8 mouse cellular contexts compared by ENCODE assay signal in the genomic region with DNA sequence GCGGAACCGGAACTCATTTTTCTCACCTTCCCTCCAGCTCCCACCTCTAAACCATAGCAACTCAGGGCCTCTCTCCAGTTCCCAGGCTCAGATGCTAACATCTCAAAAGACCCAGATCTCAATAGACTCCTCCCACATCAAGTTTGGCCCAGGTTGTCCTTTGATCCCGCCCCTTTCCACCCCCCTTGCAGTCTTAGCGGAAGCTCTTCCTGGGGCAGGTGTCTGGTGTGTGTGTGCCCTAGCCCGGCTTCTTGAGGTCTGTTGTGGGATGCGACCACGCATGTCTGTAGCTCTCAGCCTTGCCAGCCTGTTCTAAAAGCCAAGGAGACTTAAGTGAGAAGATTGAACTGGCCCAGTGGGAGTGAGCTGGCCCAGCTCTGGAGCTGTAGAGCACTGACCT. TPM values are rescaled to one million over a fixed set of nuclear protein-coding genes. Genes with fewer than 3 reads are reported as not detected.
DNase-seq lines count a peak whose midpoint lies in the region; ATAC-seq and TF ChIP-seq lines count a peak whose summit lies in the region.

No protein-coding gene starts in this region.

- no peaks in the 10 kb centered on the region for H3K9me3 ChIP-seq in embryonic facial prominence, embryonic 15.5 days (replicated peaks)
- no peaks in the 10 kb centered on the region for H3K9me3 ChIP-seq in limb, embryonic 12.5 days

- TF ChIP-seq POLR2A in myocyte (IDR thresholded peaks at IDR 0.05; ENCODE audit: insufficient read length, low read depth): no peak

- H3K79me2 ChIP-seq in myocyte (ENCODE audit: control insufficient read depth, insufficient read depth): peaks cover 19% of the 10 kb centered on the region

- no peak for ATAC-seq in embryonic facial prominence, embryonic 15.5 days (ENCODE audit: insufficient number of reproducible peaks, low FRiP score, low TSS enrichment, low read depth)
- no peak for ATAC-seq in limb, embryonic 12.5 days (ENCODE audit: insufficient number of reproducible peaks, insufficient read depth, low FRiP score, low TSS enrichment, low read depth)

- no peaks in the 10 kb centered on the region for H3K27me3 ChIP-seq in embryonic facial prominence, embryonic 15.5 days
- H3K27me3 ChIP-seq in limb, embryonic 12.5 days: no peaks in the 10 kb centered on the region
- H3K27me3 ChIP-seq in myocyte (ENCODE audit: control insufficient read depth, insufficient read depth, insufficient read length): no peaks in the 10 kb centered on the region

- peak overlapping the region; percentile 36 for H3K4me3 ChIP-seq in embryonic facial prominence, embryonic 15.5 days (replicated peaks)
- peak overlapping the region; percentile 34 for H3K4me3 ChIP-seq in limb, embryonic 12.5 days (replicated peaks)
- H3K4me3 ChIP-seq in myocyte: peak overlapping the region; percentile 10

- H3K4me2 ChIP-seq in embryonic facial prominence, embryonic 15.5 days (replicated peaks): peak overlapping the region; percentile 56
- peak overlapping the region; percentile 58 for H3K4me2 ChIP-seq in limb, embryonic 12.5 days
- H3K4me2 ChIP-seq in myocyte (ENCODE audit: low read depth): peak overlapping the region; percentile 69

- no peak overlapping the region for H3ac ChIP-seq in myocyte (ENCODE audit: control insufficient read depth, insufficient read length)

- peak; percentile 50 to 53 for DNase-seq in lung, adult 18-20 months
- DNase-seq in lung, postnatal 14 days: no peak
- DNase-seq in adrenal gland, postnatal 36 days: no peak
- DNase-seq in MN1 (ENCODE audit: low spot score): no peak
- DNase-seq in layer of hippocampus, postnatal 14 days (ENCODE audit: low spot score in 2 of 2): no peak

- H3K27ac ChIP-seq in embryonic facial prominence, embryonic 15.5 days (replicated peaks): no peak overlapping the region
- 0 out of 2 replicates have a peak overlapping the region, but pooled peaks have one; percentile 37 for H3K27ac ChIP-seq in limb, embryonic 12.5 days

- H3K9ac ChIP-seq in embryonic facial prominence, embryonic 15.5 days: no peak overlapping the region
- H3K9ac ChIP-seq in limb, embryonic 12.5 days (replicated peaks): peak overlapping the region; percentile 24

- WGBS in embryonic facial prominence, embryonic 15.5 days: 35% methylated on average over 7 of the region's 7 CpGs
- 43% methylated on average over 7 of the region's 7 CpGs for WGBS in limb, embryonic 12.5 days

- H3K4me1 ChIP-seq in embryonic facial prominence, embryonic 15.5 days: peaks cover 49% of the 10 kb centered on the region
- H3K4me1 ChIP-seq in limb, embryonic 12.5 days (replicated peaks): peaks cover 50% of the 10 kb centered on the region

- H3K36me3 ChIP-seq in embryonic facial prominence, embryonic 15.5 days: peaks cover 69% of the 10 kb centered on the region
- peaks cover 91% of the 10 kb centered on the region for H3K36me3 ChIP-seq in limb, embryonic 12.5 days
- H3K36me3 ChIP-seq in myocyte (ENCODE audit: control insufficient read depth, insufficient read depth): peaks cover 12% of the 10 kb centered on the region

TF ChIP-seq in myocyte, 11 proteins besides CTCF, POLR2A, EP300 and RAD21:
- TF ChIP-seq MYOG (IDR thresholded peaks at IDR 0.05; ENCODE audit: control insufficient read depth in 1 of 3, insufficient read depth in 1 of 3, insufficient read length in 2 of 3, low read depth in 2 of 3): no peak
- TF ChIP-seq MAX (IDR thresholded peaks at IDR 0.05; ENCODE audit: low read depth): no peak
- no peak for TF ChIP-seq TCF3 (IDR thresholded peaks at IDR 0.05; ENCODE audit: insufficient read length, low read depth)
- TF ChIP-seq REST (IDR thresholded peaks at IDR 0.05; ENCODE audit: insufficient read depth, insufficient read length): no peak
- TF ChIP-seq MYOD1 (IDR thresholded peaks at IDR 0.05; ENCODE audit: control insufficient read depth in 1 of 3, insufficient read length in 2 of 3, low read depth in 2 of 3): no peak
- TF ChIP-seq CEBPB (IDR thresholded peaks at IDR 0.05; ENCODE audit: insufficient read depth, poor library complexity, severe bottlenecking): no peak
- TF ChIP-seq E2F4 (IDR thresholded peaks at IDR 0.05; ENCODE audit: insufficient read depth): no peak
- no peak for TF ChIP-seq SRF (IDR thresholded peaks at IDR 0.05; ENCODE audit: control insufficient read depth, insufficient read length, low read depth)
- no peak for TF ChIP-seq POLR2AphosphoS2 (IDR thresholded peaks at IDR 0.05; ENCODE audit: insufficient read length, low read depth)
- TF ChIP-seq TCF12 (IDR thresholded peaks at IDR 0.05; ENCODE audit: insufficient read depth, poor library complexity, severe bottlenecking): no peak

RNA-seq across cellular contexts. Expression of a gene that starts 8.6 kb away (rescaled TPM):
- 11.4 TPM in 2 replicates for polyA plus RNA-seq in embryonic facial prominence, embryonic 15.5 days (2015; fragmentation: Nextera tagmentation; extraction: Ambion mirVana)
- polyA plus RNA-seq in limb, embryonic 12.5 days (2016; fragmentation: Nextera tagmentation; extraction: Ambion mirVana): 10.9 and 11.4 TPM in 2 replicates
- 5.4 TPM for polyA plus RNA-seq in myocyte (2012; fragmentation: generic; extraction: Trizol)
- total RNA-seq in adrenal gland, postnatal 36 days (2021): 10 to 100 TPM; 24.9 to 26.0 TPM
- 10 to 100 TPM; 31.1 to 31.2 TPM for total RNA-seq in layer of hippocampus, postnatal 14 days (2021)

RNA-seq across cellular contexts. Expression of a gene that starts 18.1 kb away (rescaled TPM):
- polyA plus RNA-seq in embryonic facial prominence, embryonic 15.5 days (2015; fragmentation: Nextera tagmentation; extraction: Ambion mirVana): 5.4 and 6.4 TPM in 2 replicates
- 2.9 and 3.0 TPM in 2 replicates for polyA plus RNA-seq in limb, embryonic 12.5 days (2016; fragmentation: Nextera tagmentation; extraction: Ambion mirVana)
- 1.6 TPM for polyA plus RNA-seq in myocyte (2012; fragmentation: generic; extraction: Trizol)
- 1 to 10 TPM; 1.2 to 1.4 TPM for total RNA-seq in adrenal gland, postnatal 36 days (2021)
- 10 to 100 TPM; 42.3 to 42.9 TPM for total RNA-seq in layer of hippocampus, postnatal 14 days (2021)

RNA-seq across cellular contexts. Expression of a gene that starts 18.6 kb away (rescaled TPM):
- polyA plus RNA-seq in embryonic facial prominence, embryonic 15.5 days (2015; fragmentation: Nextera tagmentation; extraction: Ambion mirVana): 92.3 and 95.4 TPM in 2 replicates
- polyA plus RNA-seq in limb, embryonic 12.5 days (2016; fragmentation: Nextera tagmentation; extraction: Ambion mirVana): 89.3 and 91.0 TPM in 2 replicates
- polyA plus RNA-seq in myocyte (2012; fragmentation: generic; extraction: Trizol): 30.6 TPM
- 10 to 100 TPM; 23.4 to 31.5 TPM for total RNA-seq in adrenal gland, postnatal 36 days (2021)
- total RNA-seq in layer of hippocampus, postnatal 14 days (2021): 10 to 100 TPM; 30.9 to 42.8 TPM

RNA-seq across cellular contexts. Expression of a gene that starts 31.9 kb away (rescaled TPM):
- not detected in 2 replicates for polyA plus RNA-seq in embryonic facial prominence, embryonic 15.5 days (2015; fragmentation: Nextera tagmentation; extraction: Ambion mirVana)
- not detected in 2 replicates for polyA plus RNA-seq in limb, embryonic 12.5 days (2016; fragmentation: Nextera tagmentation; extraction: Ambion mirVana)
- not detected for polyA plus RNA-seq in myocyte (2012; fragmentation: generic; extraction: Trizol)
- 1 to 10 TPM; 1.6 to 2.4 TPM for total RNA-seq in adrenal gland, postnatal 36 days (2021)
- total RNA-seq in layer of hippocampus, postnatal 14 days (2021): not detected

Comparison
In these comparisons a context has a peak if more than half of its experiments do, and no peak if none do; other contexts are left out.
1. DNase-seq: peak in lung, adult 18-20 months (2 of 2); none in lung, postnatal 14 days (single experiment), adrenal gland, postnatal 36 days (0 of 2), MN1 (single experiment) and layer of hippocampus, postnatal 14 days (0 of 2).
2. Peak in every context shown above with its lines, with median percentiles within 50 percentile points of each other: H3K4me2 ChIP-seq and H3K4me3 ChIP-seq.